Mouse (Mus musculus) heart, adult 11 months (tissue): Measurements from ENCODE around the gene Stk17b.
"Not testable (repeated sequence)": the region's sequence is repeated elsewhere in the genome, so short reads cannot be mapped to it uniquely, and the experiment has no call there.

Experiments
- DNase-seq: peaks from one replicate; pipeline ENCODE4 v3.0.0; 2022

Stk17b gene

DNA sequence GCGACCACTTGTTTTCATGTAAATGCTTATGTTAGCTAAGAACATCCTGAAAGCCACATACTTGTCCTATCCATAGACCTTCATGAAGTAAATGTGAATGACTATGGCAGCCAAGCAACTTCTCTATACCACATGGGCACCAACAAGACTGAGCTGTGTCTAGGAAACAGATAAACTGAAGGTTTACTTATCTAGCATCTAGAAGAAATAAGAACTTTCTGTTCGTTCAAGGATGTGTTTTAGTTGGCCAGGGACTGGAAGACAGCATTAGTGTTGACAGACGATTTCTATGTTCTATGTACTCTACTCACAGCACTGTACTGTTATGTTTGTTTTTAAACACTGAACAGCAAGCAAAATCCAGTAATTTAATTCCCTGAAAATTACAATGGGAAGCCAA lies 2.9 kb downstream of the Stk17b start:
- DNase-seq, result no peak

DNA sequence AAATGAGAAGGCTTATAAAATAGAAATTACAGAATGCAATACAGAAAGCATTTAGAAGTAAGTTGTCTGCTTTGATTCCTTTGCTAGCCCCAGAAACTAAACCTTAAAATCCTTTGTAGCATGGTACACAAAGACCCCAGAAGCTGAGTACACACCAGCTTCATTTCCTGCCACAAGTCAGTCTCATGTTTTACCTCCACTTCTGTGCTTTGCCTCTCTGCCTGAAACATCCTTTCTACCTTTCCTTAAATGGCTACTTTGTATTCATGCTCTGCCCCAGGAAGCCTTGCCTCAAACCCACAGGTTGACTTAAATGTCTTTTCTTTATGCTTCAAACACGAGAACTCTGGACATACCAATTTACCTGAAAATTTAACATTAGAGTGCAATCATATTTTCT lies 3.7 kb downstream of the Stk17b start:
- DNase-seq, result no peak

DNA sequence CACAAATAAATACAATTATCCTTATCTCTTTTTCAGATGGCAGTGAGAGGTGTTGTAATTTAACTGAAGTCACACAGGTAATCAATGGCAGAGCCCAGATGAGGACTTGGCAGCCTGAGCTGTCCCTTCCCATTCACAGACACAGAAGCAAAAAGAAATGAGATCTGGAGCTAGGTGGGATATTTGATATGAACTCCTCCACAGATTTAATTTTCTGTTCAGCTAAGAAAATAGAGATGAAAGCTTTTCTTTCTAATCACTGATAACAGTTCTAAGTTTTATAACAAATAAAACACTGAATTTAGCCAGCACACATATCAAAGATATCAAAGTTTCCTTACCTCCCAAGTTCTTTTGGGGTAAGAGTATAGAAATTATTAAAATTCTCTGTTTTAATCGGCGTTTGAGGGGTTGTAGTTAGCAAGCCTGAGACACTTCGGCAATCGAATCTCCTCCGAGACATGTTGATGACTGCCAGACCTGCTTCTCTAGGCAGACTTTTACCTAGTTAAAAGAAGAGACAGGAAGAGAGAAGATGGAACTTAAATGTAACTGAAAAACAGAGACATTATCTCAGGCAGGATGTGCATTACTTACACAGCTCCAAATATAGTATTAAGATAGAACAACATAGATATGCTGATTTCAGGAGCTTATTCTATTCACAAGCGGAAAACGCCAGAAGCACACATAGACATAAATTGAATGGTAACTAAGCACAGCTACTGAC lies 8.7 kb downstream of the Stk17b start:
- DNase-seq, result peak; percentile 54

DNA sequence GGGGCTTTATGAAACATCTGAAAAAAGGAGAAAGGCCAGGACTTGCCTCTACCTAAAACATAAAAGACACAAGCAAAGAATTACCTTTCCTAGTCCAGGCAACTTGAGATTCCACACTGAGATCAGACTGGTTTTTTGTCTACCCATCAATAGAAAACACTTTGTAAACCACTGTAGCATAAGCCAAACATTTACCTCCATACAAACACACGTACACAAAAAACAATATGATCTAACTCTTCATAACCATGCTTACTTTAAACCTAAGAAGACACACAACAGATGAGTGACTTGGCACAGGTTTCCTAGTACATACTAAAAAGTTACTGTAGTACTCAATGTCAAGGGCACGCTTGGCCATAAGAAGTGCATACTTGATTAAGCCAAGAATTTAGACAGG lies 9.5 kb downstream of the Stk17b start:
- no peak for DNase-seq

DNA sequence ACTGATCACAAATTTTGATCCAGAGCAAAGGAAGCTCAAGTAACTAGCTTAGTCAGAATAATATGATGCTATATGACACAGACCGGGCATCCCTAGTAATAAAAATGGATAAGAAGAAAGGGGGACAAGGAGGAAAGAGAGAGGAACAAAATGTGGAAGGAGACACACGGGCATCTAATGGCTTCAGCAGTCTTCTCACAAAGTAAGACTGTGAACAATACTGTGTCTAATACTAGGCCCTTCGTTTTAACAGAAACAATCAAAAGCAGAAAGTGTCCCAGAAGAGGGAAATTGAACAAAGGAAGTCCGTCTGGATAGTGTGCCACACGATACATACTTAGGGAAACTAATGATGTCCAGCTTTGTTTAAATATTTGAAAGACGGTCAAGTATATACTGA lies 10.0 kb downstream of the Stk17b start:
- no peak for DNase-seq

DNA sequence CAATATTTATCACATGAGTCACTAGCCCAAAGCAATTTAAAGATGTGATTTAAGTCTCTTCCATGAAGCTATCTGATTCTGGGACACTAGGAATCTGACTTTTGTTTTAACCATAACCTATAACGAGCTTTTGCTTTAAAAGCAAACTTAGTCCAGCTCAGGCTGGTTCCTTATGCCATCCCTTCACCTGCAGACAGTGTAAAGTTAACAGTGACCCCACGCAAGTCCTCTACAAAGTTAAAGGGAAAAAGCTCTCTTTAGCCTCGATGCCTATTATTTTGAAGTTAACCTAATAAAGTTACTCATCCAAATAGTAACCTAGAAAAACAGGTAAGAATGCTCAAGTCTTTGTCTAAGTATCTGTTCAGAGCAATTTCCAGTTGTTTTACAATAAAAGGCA lies 10.5 kb downstream of the Stk17b start:
- no peak for DNase-seq

DNA sequence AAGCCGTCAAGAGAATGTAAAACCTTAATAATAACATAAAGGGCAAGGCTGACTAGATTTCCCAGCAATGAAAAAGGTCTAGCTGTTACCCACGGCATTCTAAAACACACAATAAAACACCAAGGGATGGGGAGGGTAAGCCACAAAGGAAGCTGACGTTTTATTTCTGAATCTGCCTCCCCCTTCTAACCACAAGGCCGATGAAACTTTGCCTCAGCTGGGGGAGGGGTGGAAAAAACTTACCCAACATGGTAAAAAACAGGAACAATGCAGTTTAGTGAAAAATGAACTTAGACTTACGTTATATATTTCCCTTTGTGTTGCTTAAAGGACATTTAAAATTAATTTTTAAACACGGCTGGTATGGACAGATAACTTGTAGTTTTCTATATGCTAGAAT lies 11.0 kb downstream of the Stk17b start:
- DNase-seq, result peak; percentile 97

DNA sequence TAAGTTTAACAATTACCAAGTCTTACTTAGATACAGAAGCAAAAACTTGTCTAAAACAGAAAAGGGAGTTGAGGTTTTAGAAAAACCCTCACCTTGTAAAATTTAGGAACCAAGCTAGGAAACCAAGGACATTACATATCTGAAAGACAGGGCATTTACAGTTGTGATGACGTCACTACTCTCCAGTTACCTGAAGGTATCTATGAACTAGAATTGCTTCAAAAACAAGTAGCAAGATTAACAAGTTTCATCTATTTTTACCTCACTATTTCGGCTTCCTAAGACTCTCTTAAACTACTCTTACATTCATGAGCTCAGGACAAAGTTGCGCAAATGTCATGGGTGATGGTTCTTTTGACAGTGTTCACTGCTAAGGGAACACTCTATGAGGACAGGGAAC lies 12.1 kb downstream of the Stk17b start:
- DNase-seq, result no peak

DNA sequence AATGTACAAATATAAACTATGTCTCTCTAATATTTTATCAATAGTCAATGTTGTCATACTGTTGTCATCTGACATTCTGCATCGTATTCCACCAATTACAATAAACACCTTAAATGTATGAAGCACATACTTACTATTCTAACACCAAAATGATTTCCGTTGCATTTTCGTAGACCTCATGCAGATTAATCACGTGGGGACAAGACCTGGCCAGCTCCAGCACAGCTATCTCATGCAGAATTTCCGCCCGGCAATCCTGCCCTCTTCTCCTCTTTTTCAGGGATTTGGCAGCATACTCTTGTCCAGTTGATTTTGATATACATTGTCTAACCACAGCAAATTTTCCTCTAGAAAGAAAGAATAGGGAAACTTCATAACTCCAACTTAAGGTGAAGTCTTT lies 13.5 kb downstream of the Stk17b start:
- DNase-seq, result no peak

DNA sequence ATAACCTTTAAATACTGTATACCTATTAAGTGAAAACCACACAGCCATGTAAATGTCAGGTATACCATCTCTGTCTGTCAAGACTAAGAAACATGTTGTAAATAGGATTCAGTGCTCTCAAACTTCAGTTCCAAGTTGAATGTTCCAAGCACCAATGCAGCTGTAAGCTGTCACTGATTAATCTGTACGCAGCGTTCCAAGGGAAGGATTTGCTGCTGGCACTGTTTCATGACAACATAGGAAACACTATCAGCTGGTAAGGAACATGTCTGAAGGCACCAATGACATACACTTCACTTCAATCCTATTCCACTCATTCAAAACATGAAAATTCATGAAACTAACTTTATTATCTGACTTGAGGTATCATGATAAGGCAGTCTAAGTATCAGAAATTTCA lies 18.9 kb downstream of the Stk17b start:
- peak; percentile 91 for DNase-seq

DNA sequence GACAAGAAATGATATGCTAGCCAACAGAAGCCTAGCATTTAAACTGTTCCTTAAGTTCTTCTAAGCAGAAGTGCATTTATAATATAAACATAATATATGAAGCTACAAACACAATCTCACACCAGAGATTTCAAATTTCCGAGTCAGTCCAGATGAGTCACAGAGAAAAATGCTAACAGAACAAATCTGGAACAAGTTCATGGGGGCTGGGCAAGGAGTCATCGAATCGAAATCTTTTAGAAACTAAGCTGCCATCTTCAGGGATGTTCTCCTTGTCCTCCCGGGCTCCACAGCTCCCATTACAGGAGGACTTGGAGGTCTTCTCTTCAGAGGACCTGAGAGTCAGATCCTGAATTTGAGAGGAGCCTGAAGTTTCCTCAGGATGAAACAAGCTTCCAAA lies 27.7 kb downstream of the Stk17b start:
- DNase-seq, result no peak

DNA sequence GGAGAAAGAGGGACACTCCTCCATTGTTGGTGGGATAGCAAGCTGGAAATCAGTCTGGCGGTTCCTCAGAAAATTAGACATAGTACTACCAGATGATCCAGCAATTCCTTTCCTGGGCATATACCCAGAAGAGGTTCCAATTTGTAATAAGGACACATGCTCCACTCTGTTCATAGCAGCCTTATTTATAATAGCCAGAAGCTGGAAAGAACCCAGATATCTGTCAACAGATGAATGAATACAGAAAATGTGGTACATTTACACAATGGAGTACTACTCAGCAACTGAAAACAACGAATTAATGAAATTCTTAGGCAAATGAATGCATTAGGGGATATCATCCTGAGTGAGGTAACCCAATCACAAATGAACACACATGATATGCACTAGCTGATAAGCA lies 31.5 kb downstream of the Stk17b start:
- not testable (repeated sequence) for DNase-seq

DNA sequence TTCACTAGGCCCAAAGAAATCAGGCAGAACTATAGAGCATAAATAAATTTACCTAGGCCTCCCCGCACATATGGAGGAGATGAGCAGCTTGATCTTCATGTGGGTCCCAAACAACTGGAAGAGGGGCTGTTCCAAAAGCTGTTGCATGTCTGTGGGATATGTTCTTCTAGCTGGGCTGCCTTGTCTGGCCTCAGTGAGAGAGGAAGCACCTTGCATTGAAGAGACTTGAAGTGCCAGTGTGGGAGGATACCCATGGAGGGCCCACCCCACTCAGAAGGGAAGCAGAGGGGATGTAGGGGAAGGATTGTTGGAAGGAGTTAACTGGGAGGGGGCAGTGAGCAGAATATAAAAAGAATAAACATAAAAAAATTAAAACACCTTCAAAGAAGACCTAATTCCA lies 33.9 kb downstream of the Stk17b start:
- no peak for DNase-seq

DNA sequence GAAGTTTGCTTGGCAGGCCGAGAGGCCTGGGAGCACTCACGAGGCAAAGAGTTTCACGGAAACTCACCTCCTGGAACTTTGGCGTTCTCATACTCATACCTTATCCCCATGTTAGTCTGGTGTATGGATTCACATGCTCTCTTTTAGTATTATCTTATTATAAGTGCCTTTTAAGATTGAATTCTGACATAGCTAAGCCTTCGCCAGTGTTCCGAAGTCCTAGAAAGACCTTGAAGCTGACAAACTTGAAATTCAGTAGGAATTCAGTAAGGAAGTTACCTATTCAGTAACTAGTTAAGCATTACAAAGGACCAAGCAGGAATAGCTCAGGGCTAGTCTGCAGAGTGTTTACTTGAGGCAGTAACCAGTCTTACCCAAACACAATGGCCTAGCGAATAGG lies 34.3 kb downstream of the Stk17b start:
- DNase-seq, result not testable (repeated sequence)

DNA sequence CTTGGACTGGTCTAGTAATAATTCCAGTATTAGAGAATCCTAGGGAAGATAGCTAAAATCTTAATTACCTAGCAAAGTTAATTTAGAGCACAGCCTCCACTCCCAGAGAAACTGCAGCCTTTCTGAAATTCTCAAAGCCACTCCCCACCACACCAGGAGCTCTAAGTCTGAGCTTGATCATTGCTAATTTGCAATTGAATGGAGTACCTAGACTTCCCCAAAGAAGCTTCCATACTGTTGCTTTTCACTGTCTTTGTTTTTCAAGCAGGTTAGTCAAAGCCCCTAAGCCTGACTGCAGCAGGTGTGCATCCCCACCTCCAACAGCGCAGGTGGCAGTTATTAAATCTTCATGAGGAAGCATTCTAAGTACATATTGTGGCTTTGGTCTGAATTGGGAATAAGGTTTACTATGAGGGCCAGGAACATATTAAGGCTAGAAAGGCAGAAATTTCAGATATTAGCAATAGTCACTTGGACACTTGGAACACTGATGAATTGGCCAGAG lies 35.1 kb downstream of the Stk17b start:
- not testable (repeated sequence) for DNase-seq

DNA sequence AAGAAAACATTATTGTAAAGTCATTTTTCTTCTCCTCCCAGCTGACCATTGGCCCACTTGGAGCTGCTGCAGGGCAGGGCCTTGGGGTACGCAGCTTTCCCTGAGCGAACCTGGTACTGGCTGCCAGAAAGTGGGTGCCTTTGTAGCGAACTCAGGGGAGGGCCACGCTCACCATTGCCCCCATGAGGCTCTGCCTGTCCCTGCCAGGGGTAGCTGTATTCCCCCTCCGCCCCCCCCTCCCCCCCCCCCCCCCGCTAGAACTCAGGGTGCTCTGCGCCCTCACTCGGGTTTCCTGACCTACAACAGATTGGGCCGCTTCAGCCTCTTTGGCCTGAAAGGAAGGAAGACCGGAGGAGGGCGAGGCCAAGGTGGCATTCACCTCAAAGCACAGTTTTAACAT lies 36.5 kb downstream of the Stk17b start:
- DNase-seq, result no peak

DNA sequence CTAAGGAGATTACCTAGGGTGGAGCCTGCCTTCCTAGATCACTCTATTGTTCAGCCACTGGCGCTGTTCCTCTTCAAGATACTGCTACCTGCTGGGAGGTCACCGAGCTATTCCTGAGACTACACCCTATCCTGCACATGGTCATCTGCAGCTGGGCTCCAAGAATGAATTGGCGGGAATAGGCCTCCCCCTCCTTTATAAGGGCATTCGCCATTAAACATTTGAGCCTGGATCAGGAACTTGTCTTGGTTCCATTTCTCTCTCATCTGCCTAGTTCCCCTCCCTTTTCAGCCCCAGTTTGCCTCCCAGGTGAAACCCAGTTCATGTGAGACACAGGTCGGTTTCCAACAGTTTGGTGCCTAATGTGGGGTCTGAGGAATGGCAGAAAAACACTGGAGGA lies 39.0 kb downstream of the Stk17b start:
- no peak for DNase-seq

DNA sequence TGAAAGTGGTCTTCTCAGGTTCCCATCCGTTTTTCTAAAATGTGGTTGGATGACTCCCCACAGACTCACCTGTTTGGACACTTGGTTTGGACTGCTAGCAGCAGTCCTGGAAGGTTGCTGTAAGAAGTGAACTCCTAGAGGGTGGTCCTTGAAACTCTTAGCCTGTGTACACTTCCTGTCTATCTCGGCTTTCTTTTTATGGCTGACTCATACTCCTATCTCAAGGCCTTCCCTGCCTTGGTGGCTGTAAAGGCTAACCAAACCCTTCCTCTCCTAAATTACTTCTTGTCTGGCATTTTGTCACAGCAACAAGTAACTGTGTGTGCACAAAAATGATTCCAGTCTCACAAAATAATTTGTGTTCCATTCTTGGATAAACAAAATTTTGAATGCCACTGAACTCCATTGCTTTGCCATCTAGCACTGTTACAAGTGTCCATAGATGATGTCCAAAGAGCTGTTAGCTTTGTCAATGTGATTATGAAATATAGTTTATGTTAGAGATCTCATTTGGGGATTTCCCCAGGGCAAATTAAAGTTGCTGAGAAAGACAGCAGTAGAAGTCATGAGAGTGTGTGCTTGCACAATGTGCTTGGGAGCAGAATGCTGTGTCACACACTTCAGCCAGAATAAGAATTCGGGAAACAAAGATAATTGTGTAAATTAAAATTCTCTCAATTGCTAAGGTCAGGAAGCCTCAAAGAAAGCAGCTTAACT lies 43.1 kb downstream of the Stk17b start:
- no peak for DNase-seq

DNA sequence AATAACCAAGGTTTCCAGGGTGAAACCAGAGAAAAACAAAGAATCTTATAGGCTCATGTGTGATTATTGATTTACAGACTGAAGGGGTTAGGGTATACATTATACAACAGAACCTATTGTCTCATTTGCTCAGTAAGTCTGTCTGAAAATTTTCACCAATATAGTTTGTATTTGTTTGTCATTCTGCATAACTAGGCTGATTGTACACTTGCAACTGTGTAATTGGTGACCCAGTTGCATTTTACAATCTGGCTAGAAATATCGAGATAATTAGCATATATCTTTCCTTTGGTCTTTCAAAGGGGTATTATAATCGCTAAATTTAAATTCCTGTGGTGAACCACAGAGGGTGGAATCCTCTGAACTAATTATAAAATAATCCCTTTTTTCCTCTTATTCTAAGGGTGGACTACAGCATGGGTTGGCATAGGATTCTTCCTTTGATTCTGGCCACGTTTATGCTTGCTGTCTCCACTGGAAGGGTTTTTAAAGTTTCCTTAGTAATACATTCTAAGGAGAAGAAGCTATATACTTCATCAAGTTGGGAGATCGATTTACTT lies 44.2 kb downstream of the Stk17b start:
- no peak for DNase-seq

DNA sequence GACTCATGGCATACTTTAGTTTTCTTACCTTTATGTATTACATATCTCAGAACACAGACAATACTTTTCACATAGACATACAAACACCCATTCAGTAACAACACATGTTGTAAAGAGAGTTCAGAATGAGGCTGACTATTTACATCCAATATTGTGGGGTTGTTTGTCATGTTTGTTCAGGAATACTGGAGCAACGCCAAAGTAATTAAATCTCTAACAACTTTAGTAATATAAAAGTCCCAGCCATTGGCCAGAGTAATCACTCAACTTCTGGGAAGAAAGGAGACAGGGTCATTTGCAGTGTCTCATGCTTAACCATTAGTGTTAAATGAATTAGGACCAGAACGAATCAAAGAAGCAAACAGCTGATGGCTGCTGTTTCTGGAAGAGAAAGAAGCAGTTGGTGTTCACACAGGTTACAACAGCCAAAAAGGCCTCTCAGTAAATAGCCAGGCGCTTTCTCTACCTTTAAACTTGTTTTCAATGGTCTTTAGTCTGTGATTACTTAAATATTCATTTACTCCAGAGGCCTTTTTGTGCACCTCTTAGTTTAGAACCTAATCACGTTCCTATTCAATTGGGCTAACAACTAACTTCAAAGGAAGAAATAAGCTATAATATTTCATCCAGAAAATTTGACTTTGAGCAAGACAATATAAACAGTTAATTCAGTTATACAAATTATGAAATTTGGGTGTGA lies 44.8 kb downstream of the Stk17b start:
- DNase-seq, result not testable (repeated sequence)

DNA sequence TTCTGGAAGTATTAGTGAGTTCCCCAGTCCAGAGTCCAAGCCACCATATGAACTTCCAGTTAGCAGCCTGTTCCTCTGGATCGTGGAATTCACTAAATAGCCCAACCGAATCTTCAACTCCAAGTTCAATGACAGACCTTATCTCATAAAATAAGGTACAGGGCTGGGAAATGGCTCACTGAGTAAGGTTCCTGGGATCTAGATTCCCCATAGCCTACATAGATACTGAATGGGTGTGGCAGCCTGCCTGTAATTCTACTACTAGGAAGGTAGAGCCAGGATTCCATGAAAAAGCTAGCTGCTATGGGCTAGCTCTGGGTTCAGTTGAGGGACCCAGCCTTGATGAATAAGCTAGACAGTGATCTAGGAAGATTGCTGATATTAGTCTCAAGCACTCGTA lies 48.4 kb downstream of the Stk17b start:
- no peak for DNase-seq

DNA sequence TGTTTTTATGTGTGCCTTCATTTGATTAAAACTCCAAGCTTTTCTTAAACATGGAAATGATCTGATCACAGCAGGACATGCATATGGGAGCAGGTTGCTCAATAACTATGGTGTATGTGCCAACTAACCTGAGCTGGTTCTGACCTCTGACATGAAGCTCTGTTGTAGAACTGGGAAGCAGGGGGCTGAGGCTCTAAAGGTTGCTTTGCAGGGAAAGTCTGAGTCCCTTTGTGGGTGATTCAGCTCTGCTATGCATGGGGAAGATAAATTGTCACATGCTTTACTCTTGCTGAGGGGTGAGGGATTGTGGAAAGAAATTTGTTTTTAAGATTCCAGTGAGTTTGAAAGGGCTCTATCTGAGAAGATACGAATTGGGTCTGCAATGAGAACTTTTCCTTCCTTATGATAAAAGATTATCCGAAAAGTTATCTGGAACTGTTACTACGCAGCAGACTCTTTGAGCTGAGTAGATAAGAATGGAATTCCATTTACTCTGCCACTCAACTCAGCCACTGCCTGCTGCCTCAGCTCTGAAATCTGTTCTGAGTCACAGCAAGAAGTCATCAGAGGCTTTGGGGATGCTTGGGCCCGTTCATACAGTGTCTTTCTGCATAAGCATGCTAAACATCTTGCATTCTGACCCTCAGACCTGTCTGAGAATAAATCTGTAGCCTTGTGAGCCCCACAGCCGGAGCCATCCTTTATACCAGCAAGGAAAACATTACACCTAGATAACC lies 56.4 kb downstream of the Stk17b start:
- DNase-seq, result no peak

DNA sequence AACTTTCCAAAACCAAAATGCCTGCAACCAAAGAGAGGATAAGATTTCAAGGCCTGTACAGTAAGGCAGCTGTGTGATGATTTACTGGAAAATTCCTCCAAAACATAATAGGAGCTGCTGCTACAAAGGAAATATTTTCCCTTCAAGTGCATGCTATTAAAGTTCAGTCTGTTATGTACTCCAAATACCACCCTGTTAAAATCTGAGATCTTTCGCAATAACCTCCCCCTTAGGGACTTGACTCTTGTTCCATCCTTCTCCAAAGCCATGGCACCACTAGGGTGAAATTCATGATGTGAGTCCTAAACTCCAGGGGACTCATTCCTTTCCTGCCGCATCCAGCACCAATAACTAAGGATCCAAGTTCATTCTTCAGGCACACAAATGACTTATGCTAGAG lies 58.1 kb downstream of the Stk17b start:
- DNase-seq, result no peak
